Mouse (Mus musculus) small intestine, adult 2 months (tissue): Measurements from ENCODE around the gene Hist1h2bb.

Source experiments
- CTCF ChIP-seq: fragments of 200-500 bp; IDR thresholded peaks from 2 replicates; pipeline ENCODE4 v1.5.1; 2012; ENCODE audit warnings: low read depth, mild to moderate bottlenecking, control low read depth, inconsistent platforms, low read length, moderate library complexity, mixed read lengths; ENCODE audit not compliant: insufficient replicate concordance, insufficient read length; ENCODE audit errors: extremely low read depth
- POLR2A ChIP-seq: fragments of 200-500 bp; IDR thresholded peaks from 2 replicates; pipeline ENCODE4 v1.6.1; 2012; ENCODE audit warnings: low read depth, mild to moderate bottlenecking, control low read depth, inconsistent platforms, low read length, moderate library complexity

DNA sequence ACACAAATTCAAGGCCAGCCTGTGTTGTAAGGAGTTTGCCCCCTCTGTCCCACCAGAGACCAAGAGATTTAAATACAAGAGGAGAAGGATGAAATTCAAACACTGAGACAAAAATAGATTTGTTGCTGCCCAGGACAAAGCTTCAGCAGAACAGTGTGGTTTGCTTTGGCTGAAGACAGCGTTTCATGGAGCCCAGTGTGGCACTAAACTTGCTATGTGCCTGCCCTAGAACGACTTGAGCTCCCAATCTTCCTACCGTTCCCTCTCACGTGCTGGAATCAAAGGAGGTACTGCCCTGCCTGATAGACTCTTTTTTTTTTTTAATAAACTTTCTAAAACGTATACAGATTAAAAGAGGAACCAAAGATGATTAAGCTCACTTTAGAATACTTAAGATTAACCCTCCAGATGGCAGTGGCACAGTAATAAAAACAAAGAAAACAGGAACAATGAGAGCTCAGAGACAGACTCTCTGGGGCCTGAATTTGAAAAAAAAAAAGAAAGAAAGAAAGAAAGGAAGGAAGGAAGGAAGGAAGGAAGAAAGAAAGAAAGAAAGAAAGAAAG, 22.4 kb downstream of the Hist1h2bb start:
- TF ChIP-seq CTCF (no peak), POLR2A (no peak)
